Mouse (Mus musculus) granulocyte monocyte progenitor cell, adult 5-6 weeks (primary cell): ENCODE measurements around the gene Arsb. TPM values are rescaled to one million over a fixed set of nuclear protein-coding genes. Genes with fewer than 3 reads are reported as not detected.

Experiments
- ATAC-seq: replicated peaks from 2 replicates; pipeline ENCODE4 v1.8.0; 2016; ENCODE audit warnings: mild to moderate bottlenecking, moderate TSS enrichment, inconsistent platforms; ENCODE audit not compliant: poor library complexity, severe bottlenecking
- total RNA-seq, 2 experiments: library from RNA; stranded (forward) in 1 of 2; stranded (reverse) in 1 of 2; fragments of 200-712, 200-1000 nt in 1 of 2; fragments of >200 nt in 1 of 2; fragmentation: Nextera tagmentation in 1 of 2; gene quantifications; 2 replicates each; pipeline ENCODE4 v1.2.3; 2014 to 2017

Gene Arsb
- total RNA-seq, 2 experiments from 2014 or later: 40.6 to 112 TPM

DNA sequence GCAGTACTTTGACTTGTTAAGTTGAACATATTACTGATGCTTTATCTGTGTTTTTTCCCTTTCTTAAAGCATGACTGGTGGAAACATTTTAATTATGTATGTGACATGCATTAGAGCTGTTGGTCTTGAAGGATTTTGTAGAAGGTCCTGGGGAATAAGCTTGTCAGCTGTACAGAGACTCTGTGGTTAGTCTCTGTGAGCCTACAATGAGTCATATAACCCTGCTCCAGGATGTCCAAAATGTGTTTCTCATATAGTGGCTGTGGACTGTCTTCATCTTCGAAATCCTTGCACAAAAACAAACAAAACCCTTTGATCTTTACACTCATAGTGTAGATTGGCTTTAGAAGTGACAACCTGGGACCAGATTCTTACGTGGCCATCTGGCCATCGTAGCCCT is 110.7 kb downstream of the Arsb start:
- ATAC-seq: no peak

- no peak for ATAC-seq
Observed at GRCm38 (mm10) chr13:93886999-93887398, 115.6 kb downstream of the Arsb start.

DNA sequence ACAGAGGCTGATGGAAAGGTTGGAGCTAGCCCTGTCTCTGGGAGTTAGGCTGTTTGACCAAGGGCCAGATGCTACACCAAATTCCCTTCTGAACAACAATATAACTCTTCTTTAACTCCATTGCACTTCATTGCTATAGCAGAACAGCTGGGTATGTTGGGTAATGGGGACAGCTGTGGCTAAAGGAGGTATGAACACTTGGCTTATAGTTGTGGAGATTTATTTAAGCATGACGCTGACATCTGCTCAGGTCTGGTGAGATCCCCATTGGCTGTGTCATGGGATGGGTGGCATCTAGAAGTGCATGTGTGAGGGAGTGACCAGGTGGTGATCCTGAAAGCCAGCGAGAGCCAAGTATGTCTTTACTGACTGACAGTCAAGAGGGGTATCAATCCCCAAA is 116.8 kb downstream of the Arsb start:
- ATAC-seq: no peak

DNA sequence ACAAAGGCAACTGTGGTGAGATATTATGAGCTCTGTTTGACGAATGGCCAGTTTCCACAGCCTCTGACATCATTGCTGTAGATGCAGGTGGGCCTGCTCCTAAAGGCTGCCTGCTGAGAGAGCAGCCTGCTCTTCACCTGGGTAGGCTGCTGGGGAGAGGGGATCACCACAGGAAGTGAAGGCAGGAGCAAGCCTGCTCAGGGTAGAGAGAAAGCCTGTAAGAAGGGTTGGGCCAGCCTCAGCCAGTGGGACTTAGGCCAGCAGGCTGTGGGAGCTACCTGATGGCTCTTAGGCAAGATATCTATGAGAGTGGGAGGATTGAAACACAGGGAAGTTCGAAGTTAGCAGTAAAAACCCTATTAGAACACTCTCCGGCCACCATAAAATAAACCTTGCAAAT is 117.5 kb downstream of the Arsb start:
- no peak for ATAC-seq

GRCm38 (mm10) chr13:93889991-93890390 is 118.6 kb downstream of the Arsb start:
- no peak for ATAC-seq

GRCm38 (mm10) chr13:93891276-93891675 is 119.8 kb downstream of the Arsb start:
- ATAC-seq: no peak

- ATAC-seq: no peak
Observed at GRCm38 (mm10) chr13:93892101-93892500, 120.7 kb downstream of the Arsb start.

DNA sequence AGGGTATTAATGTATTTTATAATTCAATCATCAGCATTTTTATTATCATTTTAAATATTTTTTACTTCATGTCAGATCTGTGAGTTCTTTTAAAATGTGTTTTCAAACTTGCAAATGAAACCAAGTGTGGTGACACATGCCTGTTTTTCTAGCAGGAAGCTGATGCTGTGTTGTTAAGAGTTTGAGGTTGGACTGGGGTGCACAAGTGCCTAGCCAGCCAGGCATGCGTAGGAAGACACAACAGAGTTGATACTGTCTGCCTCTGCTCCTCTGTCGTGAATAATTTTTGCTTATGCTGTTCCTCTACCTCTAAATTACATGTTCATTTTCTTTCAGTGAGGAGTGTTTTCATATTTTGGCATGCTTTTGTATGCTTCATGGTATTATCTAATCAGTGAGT is 122.7 kb downstream of the Arsb start:
- ATAC-seq: no peak

DNA sequence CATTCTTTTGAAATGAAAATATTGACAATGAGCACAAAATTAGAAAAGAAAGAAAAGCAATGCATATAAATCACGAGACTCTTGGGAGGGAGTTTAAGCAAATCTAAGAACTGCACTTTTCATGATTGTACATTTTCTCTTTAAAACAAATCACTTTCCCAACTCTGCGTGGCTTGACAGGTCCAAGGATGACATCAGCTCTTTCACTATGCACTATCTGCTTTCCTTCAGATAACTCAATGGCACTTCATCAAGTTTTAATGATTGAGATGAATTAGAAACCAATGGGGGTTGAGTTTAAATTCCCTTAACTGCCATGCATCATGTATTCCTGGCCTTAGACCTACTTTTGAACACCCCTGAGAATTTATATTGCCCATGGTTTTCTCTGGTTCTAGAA is 124.0 kb downstream of the Arsb start:
- no peak for ATAC-seq

DNA sequence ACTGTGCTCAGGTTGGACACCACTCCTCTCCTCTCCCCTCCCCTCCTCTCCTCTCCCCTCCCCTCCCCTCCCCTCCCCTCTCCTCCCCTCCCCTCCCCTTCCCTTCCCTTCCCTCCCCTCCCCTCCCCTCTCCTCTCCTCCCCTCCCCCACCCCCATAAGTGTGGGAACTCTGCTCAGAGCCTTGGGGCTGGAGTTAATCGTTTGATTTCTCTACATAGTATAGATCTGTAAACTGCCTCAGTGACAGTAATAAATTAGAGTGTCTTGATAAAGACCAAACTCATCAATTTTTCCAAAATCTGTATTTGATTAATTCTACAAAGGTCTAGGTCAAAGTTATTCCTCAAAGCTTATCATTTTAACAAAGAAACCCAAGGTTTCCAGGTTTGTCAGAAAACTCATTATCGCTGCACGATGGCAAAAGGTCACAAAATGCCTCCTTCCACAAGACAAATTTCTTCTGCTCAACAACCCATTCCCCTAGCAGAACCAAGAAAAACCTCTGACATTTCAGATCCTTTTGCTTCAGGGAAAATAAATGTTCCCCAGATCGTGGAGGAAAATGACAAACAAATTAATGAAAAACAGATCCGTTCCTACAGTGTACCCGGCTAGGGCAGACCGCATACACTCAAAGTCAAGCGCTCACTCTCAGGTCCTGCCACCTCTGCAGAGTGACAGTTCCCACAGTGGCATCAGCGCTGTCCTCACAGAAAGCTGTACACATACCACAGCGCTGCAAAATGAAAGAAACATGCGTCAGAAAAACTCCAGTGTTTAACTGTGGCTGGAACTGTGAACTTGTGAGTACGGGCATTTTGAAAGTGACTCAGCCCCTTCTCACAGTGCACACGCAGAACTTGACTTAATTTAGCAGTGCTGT is 126.8 kb downstream of the Arsb start:
- ATAC-seq: peak; percentile 20

GRCm38 (mm10) chr13:93899378-93900256 is 128.2 kb downstream of the Arsb start:
- no peak for ATAC-seq

- peak; percentile 89 for ATAC-seq
Observed at GRCm38 (mm10) chr13:93900934-93901626, 129.7 kb downstream of the Arsb start.

DNA sequence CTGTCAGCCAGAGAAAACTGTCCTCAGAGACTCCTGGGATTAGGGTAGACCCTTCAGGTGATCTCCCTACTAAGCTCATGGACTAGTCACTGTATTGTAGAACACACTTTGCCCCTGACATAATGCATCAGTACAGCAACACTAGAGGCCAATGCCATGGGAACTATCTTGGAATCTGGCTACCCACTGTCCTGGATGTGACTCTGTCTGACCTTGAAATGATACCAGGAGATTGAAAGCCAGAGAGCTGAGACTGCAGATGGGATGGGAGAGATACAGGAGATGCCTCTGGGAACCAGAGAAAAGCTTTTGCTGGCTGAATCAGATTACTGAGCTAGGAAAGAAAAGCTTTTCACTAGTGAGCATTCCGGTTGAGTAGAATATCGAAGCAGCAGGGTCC is 130.7 kb downstream of the Arsb start:
- ATAC-seq: no peak

DNA sequence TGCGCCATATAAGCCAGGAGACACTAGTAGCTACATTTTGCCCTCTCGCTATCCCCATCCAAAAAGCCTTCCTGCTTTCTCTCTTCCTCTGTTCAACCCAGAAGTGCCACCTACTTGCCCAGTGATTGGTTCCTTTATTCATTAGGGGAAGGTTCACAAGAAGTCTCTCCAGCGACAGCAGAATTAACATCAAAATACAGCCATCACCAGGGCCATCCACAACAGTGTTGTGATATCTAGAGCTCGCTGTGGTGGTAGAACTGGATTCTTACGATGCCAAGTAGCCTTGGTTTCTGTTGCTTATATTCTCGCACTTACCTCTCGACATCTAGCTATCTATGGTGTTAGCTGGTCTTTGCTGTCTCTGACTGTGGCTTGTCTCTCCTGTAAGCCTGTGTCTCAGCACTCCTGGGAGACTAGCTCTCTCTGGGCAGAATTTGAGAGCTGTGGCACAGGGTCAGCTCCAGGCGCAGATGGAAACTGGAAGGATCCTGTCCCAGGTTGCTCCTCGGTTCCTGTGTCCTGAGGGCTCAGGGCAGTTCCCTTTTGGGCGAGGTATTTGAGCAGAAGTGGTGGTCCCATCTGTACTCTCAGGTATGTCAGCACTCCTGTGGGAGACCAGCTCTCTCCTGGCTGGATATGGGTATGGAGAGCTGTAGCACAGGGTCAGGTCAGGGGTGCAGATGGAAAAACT is 135.3 kb downstream of the Arsb start:
- ATAC-seq: no peak

GRCm38 (mm10) chr13:93907971-93908370 is 136.5 kb downstream of the Arsb start:
- ATAC-seq: no peak

DNA sequence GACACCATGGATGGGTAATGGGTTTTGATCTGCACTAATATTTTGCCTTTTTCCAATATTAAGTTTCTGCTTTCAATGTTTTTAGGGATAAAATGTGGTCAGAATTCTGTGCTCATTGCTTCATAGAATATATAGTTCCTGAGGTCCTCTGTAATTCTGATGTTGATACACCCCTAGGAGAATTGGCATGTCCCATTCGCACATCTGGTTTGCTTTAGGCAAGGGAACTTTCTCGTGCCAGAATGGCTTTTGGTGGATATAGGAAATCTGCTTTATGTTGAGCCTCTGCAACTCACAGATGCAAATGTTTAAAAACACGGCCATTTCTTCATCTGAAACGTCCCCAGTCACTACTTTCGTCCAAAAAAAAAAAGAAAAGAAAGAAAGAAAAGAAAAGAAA is 138.4 kb downstream of the Arsb start:
- no peak for ATAC-seq

- no peak for ATAC-seq
Observed at GRCm38 (mm10) chr13:93911037-93911436, 139.6 kb downstream of the Arsb start.

- ATAC-seq: no peak
Observed at GRCm38 (mm10) chr13:93912326-93912915, 141.0 kb downstream of the Arsb start.

DNA sequence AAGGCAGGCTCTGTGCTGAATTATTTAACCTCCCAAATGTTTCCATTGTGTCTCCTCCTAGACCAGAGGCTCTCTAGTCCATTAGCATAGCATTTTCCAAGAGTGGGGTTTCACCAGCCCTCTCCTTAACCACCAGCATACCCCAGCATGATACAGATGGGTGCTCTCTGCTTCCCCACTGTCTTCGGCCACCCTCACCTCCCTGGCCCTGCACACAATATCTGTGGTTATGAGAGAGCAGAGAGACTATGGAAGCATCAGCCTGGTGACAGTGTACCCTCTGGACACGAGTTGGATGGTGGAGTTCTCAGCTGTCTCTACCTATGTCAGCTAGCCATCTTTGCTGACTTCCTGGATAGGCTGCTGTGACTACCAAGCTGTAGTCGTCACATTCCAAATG is 142.8 kb downstream of the Arsb start:
- ATAC-seq: no peak
